Mouse (Mus musculus) right cerebral cortex, postnatal 36 days (tissue): ENCODE data around the gene Ywhah.

Experiments used
- DNase-seq, 2 experiments: peaks; one replicate each; pipeline ENCODE4 v3.0.0; 2022; ENCODE audit warnings: low spot score in 2 of 2, mixed read lengths in 1 of 2

The Ywhah gene

GRCm38 (mm10) chr5:33018561-33019425 is at the start of gene Ywhah:
TSS of gene Ywhah (plus strand) at chr5:33018816.
- peak; percentile 96 for DNase-seq

- no peak for DNase-seq
These were observed 42.1 kb upstream of the Ywhah start for GRCm38 (mm10) chr5:32976541-32976940.

- no peak for DNase-seq
These were observed 41.4 kb upstream of the Ywhah start for GRCm38 (mm10) chr5:32977179-32977578.

- no peak for DNase-seq
These were observed 33.2 kb upstream of the Ywhah start for GRCm38 (mm10) chr5:32985379-32985778.

GRCm38 (mm10) chr5:32987873-32988272 is 30.7 kb upstream of the Ywhah start:
- DNase-seq, result no peak

GRCm38 (mm10) chr5:32989959-32990640 is 28.5 kb upstream of the Ywhah start:
- DNase-seq, result peak; percentile 63 to 80

- peak; percentile 64 to 79 for DNase-seq
These were observed 27.5 kb upstream of the Ywhah start for GRCm38 (mm10) chr5:32991152-32991551.

- DNase-seq, result no peak
These were observed 24.1 kb upstream of the Ywhah start for GRCm38 (mm10) chr5:32994471-32994870.

GRCm38 (mm10) chr5:32995756-32996155 is 22.9 kb upstream of the Ywhah start:
- no peak for DNase-seq

GRCm38 (mm10) chr5:32996560-32996959 is 22.1 kb upstream of the Ywhah start:
- DNase-seq, result no peak

- no peak for DNase-seq
These were observed 20.9 kb upstream of the Ywhah start for GRCm38 (mm10) chr5:32997686-32998085.

- DNase-seq, result no peak
These were observed 19.8 kb upstream of the Ywhah start for GRCm38 (mm10) chr5:32998783-32999182.

- peak; percentile 82 to 92 for DNase-seq
These were observed 17.5 kb upstream of the Ywhah start for GRCm38 (mm10) chr5:33001111-33001510.

- DNase-seq, result no peak
These were observed 15.8 kb upstream of the Ywhah start for GRCm38 (mm10) chr5:33002781-33003180.

GRCm38 (mm10) chr5:33003500-33003899 is 15.1 kb upstream of the Ywhah start:
- DNase-seq, result no peak

GRCm38 (mm10) chr5:33004110-33004509 is 14.5 kb upstream of the Ywhah start:
- DNase-seq, result no peak

GRCm38 (mm10) chr5:33005442-33006145 is 13.0 kb upstream of the Ywhah start:
- DNase-seq, result peak in 1 of 2 experiments; percentile 59

GRCm38 (mm10) chr5:33006670-33007069 is 11.9 kb upstream of the Ywhah start:
- DNase-seq, result peak; percentile 78 to 88

- no peak for DNase-seq
These were observed 11.2 kb upstream of the Ywhah start for GRCm38 (mm10) chr5:33007371-33007770.

GRCm38 (mm10) chr5:33009301-33009700 is 9.3 kb upstream of the Ywhah start:
- no peak for DNase-seq

- no peak for DNase-seq
These were observed 8.5 kb upstream of the Ywhah start for GRCm38 (mm10) chr5:33009818-33010812.
